Mouse (Mus musculus): ENCODE measurements around the gene Map1lc3b.
A peak's percentile ranks its signal among the peaks of the same experiment; 100 is the strongest.

DNA sequence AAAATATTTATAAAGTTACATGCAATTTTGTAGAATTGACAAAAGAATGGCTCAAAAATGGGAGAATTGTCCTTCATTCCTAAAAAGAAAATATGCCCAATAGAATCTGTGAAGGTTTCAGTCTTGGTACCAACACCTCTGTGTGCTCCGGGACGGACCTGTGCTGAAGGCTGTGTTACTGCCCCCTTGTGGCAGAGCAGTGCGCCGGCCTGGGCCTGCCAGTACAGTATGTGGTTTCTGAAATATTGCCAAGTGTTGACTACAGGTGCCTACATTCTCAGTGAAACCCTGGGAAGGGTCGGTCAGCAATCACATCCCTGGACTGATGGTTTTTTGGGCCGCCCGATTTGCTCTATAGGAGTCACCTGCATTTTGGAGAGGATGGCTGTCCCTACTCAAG lies 8.7 kb downstream of the Map1lc3b start:
- TF ChIP-seq CTCF (IDR thresholded peaks at IDR 0.05; ENCODE audit: low read depth, low read length) (peak; percentile 98), POLR2A (IDR thresholded peaks at IDR 0.05; ENCODE audit: insufficient read depth, low read length) (no peak), EP300 (IDR thresholded peaks at IDR 0.05; ENCODE audit: insufficient read depth, low read depth, low read length) (no peak)
